Mouse (Mus musculus) right cerebral cortex, postnatal 14 days (tissue): ENCODE data around the gene Podnl1.

Experiments used
- DNase-seq: peaks from one replicate; pipeline ENCODE4 v3.0.0; 2022

The Podnl1 gene

GRCm38 (mm10) chr8:84125656-84126055, at the start of gene Podnl1:
Gene Podnl1 (plus strand): TSS chr8:84125989.
- no peak for DNase-seq

- DNase-seq, result no peak
These were observed 49.4 kb upstream of the Podnl1 start for GRCm38 (mm10) chr8:84076412-84076811.

- no peak for DNase-seq
These were observed 48.9 kb upstream of the Podnl1 start for GRCm38 (mm10) chr8:84076849-84077248.

GRCm38 (mm10) chr8:84079206-84079605, 46.6 kb upstream of the Podnl1 start:
- no peak for DNase-seq

- no peak for DNase-seq
These were observed 42.0 kb upstream of the Podnl1 start for GRCm38 (mm10) chr8:84083829-84084241.

- DNase-seq, result no peak
These were observed 41.3 kb upstream of the Podnl1 start for GRCm38 (mm10) chr8:84084341-84085115.

GRCm38 (mm10) chr8:84087156-84087555, 38.6 kb upstream of the Podnl1 start:
- DNase-seq, result no peak

GRCm38 (mm10) chr8:84087821-84088220, 38.0 kb upstream of the Podnl1 start:
- no peak for DNase-seq

- no peak for DNase-seq
These were observed 36.5 kb upstream of the Podnl1 start for GRCm38 (mm10) chr8:84089277-84089676.

GRCm38 (mm10) chr8:84090585-84090984, 35.2 kb upstream of the Podnl1 start:
- DNase-seq, result no peak

GRCm38 (mm10) chr8:84096061-84096460, 29.7 kb upstream of the Podnl1 start:
- no peak for DNase-seq

- no peak for DNase-seq
These were observed 27.4 kb upstream of the Podnl1 start for GRCm38 (mm10) chr8:84098376-84098775.

GRCm38 (mm10) chr8:84101476-84102270, 24.1 kb upstream of the Podnl1 start:
- DNase-seq, result no peak

GRCm38 (mm10) chr8:84103601-84104000, 22.2 kb upstream of the Podnl1 start:
- DNase-seq, result no peak

GRCm38 (mm10) chr8:84104221-84104620, 21.6 kb upstream of the Podnl1 start:
- peak; percentile 57 for DNase-seq

GRCm38 (mm10) chr8:84104697-84105609, 20.8 kb upstream of the Podnl1 start, which contains the start of gene Dcaf15:
Gene Dcaf15 (minus strand): TSS chr8:84104768.
- peak; percentile 99 for DNase-seq

GRCm38 (mm10) chr8:84105676-84106075, 20.1 kb upstream of the Podnl1 start:
- no peak for DNase-seq

- DNase-seq, result no peak
These were observed 19.4 kb upstream of the Podnl1 start for GRCm38 (mm10) chr8:84106216-84107040.

GRCm38 (mm10) chr8:84115646-84116045, 10.1 kb upstream of the Podnl1 start:
- no peak for DNase-seq

GRCm38 (mm10) chr8:84122151-84122550, 3.6 kb upstream of the Podnl1 start:
- no peak for DNase-seq

- no peak for DNase-seq
These were observed 953 bp downstream of the Podnl1 start for GRCm38 (mm10) chr8:84126742-84127141.
